13 mouse cellular contexts compared by ENCODE assay signal in genomic region chr7:40332455-40332854, GRCm38 (mm10).
DNase-seq lines count a peak whose midpoint lies in the region; ATAC-seq and TF ChIP-seq lines count a peak whose summit lies in the region.
"Had no signal": no experiment of that assay in that cellular context is flagged by ENCODE, and none has a peak within 500 bp of the region (broad histone marks: within the 10 kb centered on the region; RNA-seq: fewer than 3 reads in every experiment).

No protein-coding gene starts in this region.

- no peaks in the 10 kb centered on the region for H3K27me3 ChIP-seq in midbrain, embryonic 13.5 days
- no peaks in the 10 kb centered on the region for H3K27me3 ChIP-seq in midbrain, embryonic 16.5 days (ENCODE audit: control insufficient read depth, insufficient read depth, low read depth, low read length)
- H3K27me3 ChIP-seq: heart, embryonic 12.5 days had no signal

- DNase-seq in embryo, embryonic 10 days (ENCODE audit: low spot score) = peak; percentile 41
- DNase-seq in embryo, embryonic 9.5 days (ENCODE audit: extremely low spot score) = no peak
- peak; percentile 73 for DNase-seq in kidney, postnatal 14 days
- DNase-seq in T-cell, adult 2 months (ENCODE audit: low spot score) = no peak
- DNase-seq in lung, adult 2 months = no peak
- DNase-seq in liver = no peak
- DNase-seq: adrenal gland, adult 8-10 months; cerebellum, adult 2 months; lung, postnatal 14 days had no signal

- no peak overlapping the region for H3K27ac ChIP-seq in midbrain, embryonic 13.5 days
- no peak overlapping the region for H3K27ac ChIP-seq in midbrain, embryonic 16.5 days (ENCODE audit: low read length)

- H3K4me2 ChIP-seq in midbrain, embryonic 13.5 days (replicated peaks) = no peak overlapping the region
- no peak overlapping the region for H3K4me2 ChIP-seq in midbrain, embryonic 16.5 days (ENCODE audit: low read length)
- H3K4me2 ChIP-seq: heart, embryonic 12.5 days had no signal

- H3K9me3 ChIP-seq in midbrain, embryonic 13.5 days = no peaks in the 10 kb centered on the region
- no peaks in the 10 kb centered on the region for H3K9me3 ChIP-seq in midbrain, embryonic 16.5 days (replicated peaks; ENCODE audit: control insufficient read depth, low read length, poor library complexity, severe bottlenecking)
- H3K9me3 ChIP-seq: heart, embryonic 12.5 days had no signal

- no peak for TF ChIP-seq CTCF in lung, adult 2 months (IDR thresholded peaks at IDR 0.05; ENCODE audit: insufficient read depth, low read length)

- TF ChIP-seq POLR2A in lung, adult 2 months (IDR thresholded peaks at IDR 0.05; ENCODE audit: borderline replicate concordance, extremely low read depth, low read depth, low read length) = no peak

- H3K36me3 ChIP-seq in midbrain, embryonic 13.5 days = no peaks in the 10 kb centered on the region
- no peaks in the 10 kb centered on the region for H3K36me3 ChIP-seq in midbrain, embryonic 16.5 days (ENCODE audit: control insufficient read depth, insufficient read depth, low read length)
- H3K36me3 ChIP-seq: heart, embryonic 12.5 days had no signal

- H3K4me1 ChIP-seq in midbrain, embryonic 13.5 days (replicated peaks) = no peaks in the 10 kb centered on the region
- H3K4me1 ChIP-seq in midbrain, embryonic 16.5 days (ENCODE audit: control insufficient read depth, insufficient read depth, low read length) = no peaks in the 10 kb centered on the region
- H3K4me1 ChIP-seq in lung, adult 2 months (ENCODE audit: control insufficient read depth, insufficient read depth, low read length) = no peaks in the 10 kb centered on the region
- H3K4me1 ChIP-seq: heart, embryonic 12.5 days had no signal

- H3K9ac ChIP-seq in midbrain, embryonic 13.5 days (replicated peaks) = no peak overlapping the region
- H3K9ac ChIP-seq in midbrain, embryonic 16.5 days (ENCODE audit: low read depth, low read length) = no peak overlapping the region
- H3K9ac ChIP-seq: heart, embryonic 12.5 days had no signal

- H3K4me3 ChIP-seq in midbrain, embryonic 13.5 days (replicated peaks) = no peak overlapping the region
- H3K4me3 ChIP-seq in midbrain, embryonic 16.5 days (ENCODE audit: low read depth, low read length) = no peak overlapping the region
- no peak overlapping the region for H3K4me3 ChIP-seq in lung, adult 2 months (replicated peaks; ENCODE audit: extremely low read depth, low read depth, low read length)
- H3K4me3 ChIP-seq: heart, embryonic 12.5 days had no signal

- 0 out of 2 replicates have a peak, but pooled peaks have one; percentile 11 for ATAC-seq in midbrain, embryonic 13.5 days
- no peak for ATAC-seq in midbrain, embryonic 16.5 days
- ATAC-seq: intestine, embryonic 16.5 days had no signal

- WGBS in midbrain, embryonic 13.5 days = 45% methylated on average over 4 of the region's 4 CpGs
- WGBS in midbrain, embryonic 16.5 days = 32% methylated on average over 4 of the region's 4 CpGs
- WGBS in lung, adult 2 months = 56% methylated on average over 4 of the region's 4 CpGs

Comparison
In these comparisons a context has a peak if more than half of its experiments do, and no peak if none do; other contexts are left out.
1. DNase-seq: peak in embryo, embryonic 10 days (single experiment) and kidney, postnatal 14 days (single experiment); none in embryo, embryonic 9.5 days (single experiment), T-cell, adult 2 months (single experiment), lung, adult 2 months (single experiment) and liver (single experiment).